Mouse (Mus musculus): ENCODE data around the gene Echs1. TPM values are rescaled to one million over a fixed set of nuclear protein-coding genes. Genes with fewer than 3 reads are reported as not detected.
"Not testable (repeated sequence)": the region's sequence is repeated elsewhere in the genome, so short reads cannot be mapped to it uniquely, and the experiment has no call there.

The Echs1 gene
- polyA plus RNA-seq, 1 experiment from 2014 or later: 107 TPM

DNA sequence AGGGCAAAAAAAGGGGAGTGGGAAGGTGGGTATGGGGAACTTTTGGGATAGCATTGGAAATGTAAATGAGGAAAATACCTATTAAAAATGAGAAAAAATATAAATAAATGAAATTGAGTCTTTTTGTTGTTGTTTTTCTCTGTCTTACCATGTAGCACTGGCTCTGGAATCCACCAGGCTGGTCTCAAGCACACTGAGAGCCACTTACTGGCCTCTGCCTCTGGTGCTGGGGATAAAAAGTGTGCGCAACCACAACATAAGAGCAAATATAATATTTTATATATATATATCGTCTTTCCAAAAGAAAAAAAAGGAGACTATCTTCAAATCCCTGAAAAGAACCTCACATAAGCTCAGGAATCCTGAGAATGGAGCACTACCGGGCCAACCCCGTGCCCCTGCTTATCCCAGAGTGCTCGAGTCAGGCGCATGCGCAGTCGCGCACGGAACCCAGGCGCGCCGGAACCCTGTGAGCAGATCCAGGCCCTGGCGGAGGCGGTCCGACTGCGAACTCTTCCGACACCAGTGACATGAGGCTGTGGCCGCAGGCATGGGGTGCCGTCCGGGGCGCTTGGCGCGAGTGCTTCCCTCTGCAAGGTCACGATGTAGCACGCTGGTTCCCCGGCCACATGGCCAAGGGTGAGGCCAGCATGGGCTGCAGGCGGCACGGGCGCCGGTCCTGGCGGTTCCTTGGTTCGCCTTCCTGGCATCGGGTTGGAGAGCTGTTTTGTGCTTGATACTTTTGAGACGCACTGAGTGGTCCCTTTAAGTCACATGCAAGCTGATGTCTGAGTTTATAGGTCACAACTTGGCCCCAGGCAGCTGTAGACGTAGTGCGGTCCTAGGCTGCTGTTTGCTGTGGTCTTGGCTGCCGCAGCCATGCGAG, 21.1 kb upstream of the Echs1 start, which contains the start of gene Mtg1:
TSS of gene Mtg1 (plus strand) at position 430 of the 886 bp plus-strand sequence.
- WGBS: 2% methylated on average over 39 of the region's 39 CpGs
- peak; percentile 98 for ATAC-seq

DNA sequence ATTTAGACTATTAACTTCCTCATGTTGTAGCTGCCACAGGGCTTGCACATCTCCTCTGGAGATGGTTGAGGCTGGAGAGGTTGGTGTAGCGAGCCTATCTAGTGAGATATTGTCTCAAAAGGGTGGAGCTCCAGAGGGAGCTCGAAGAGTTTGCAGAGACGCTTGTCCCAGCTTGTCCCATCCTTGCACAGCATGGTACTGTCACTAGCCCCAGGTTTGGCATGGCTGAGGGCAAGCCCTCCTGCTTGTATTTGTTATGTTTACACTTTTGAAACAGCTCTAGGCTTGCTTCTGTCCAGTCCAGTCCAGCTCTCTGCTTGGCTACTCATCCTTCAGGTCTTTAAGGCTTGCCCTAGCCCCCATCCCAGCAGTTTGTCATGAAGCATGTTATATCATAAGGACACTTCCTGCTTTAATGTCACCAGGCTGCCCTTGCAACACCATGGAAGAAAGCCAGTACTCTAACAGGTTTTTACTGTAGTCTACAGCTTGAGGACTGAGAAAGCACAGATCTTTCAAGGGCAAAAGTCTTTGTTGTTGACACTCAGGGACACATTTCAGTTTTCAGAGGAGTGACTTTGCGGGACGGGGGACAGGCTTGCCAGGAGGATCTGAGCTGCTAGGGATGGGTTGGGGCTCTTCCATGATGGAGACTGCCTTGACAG, 19.0 kb upstream of the Echs1 start:
- ATAC-seq: no peak
- Histone ChIP-seq H3K36me3 (ENCODE audit: control insufficient read depth, insufficient read depth) (no peaks in the 10 kb centered on the region), H3K9ac (replicated peaks; ENCODE audit: low read depth, low read length) (no peak overlapping the region), H3K4me1 (replicated peaks; ENCODE audit: control insufficient read depth, insufficient read depth, low read length) (peaks cover 9% of the 10 kb centered on the region), H3K4me2 (ENCODE audit: low read length) (no peak overlapping the region), H3K9me3 (ENCODE audit: control insufficient read depth, low read length) (no peaks in the 10 kb centered on the region), H3K27me3 (replicated peaks; ENCODE audit: control insufficient read depth, insufficient read depth, low read length) (no peaks in the 10 kb centered on the region), H3K27ac (ENCODE audit: low read length) (no peak overlapping the region), H3K4me3 (replicated peaks; ENCODE audit: low read length) (no peak overlapping the region)
- WGBS: 89% methylated on average over 5 of the region's 5 CpGs

More for the DNA sequence above, 21.1 kb upstream of the Echs1 start, which contains the start of gene Mtg1:
- Histone ChIP-seq H3K9ac (replicated peaks; ENCODE audit: low read depth, low read length) (peak within 1 kb of the TSS; percentile 96), H3K36me3 (ENCODE audit: control insufficient read depth, insufficient read depth) (no peaks in the 10 kb centered on the region), H3K9me3 (ENCODE audit: control insufficient read depth, low read length) (no peaks in the 10 kb centered on the region), H3K27me3 (replicated peaks; ENCODE audit: control insufficient read depth, insufficient read depth, low read length) (no peaks in the 10 kb centered on the region), H3K4me1 (replicated peaks; ENCODE audit: control insufficient read depth, insufficient read depth, low read length) (peaks cover 13% of the 10 kb centered on the region), H3K27ac (ENCODE audit: low read length) (peak within 1 kb of the TSS; percentile 78), H3K4me3 (replicated peaks; ENCODE audit: low read length) (peak within 1 kb of the TSS; percentile 95), H3K4me2 (ENCODE audit: low read length) (peak within 1 kb of the TSS; percentile 94)

DNA sequence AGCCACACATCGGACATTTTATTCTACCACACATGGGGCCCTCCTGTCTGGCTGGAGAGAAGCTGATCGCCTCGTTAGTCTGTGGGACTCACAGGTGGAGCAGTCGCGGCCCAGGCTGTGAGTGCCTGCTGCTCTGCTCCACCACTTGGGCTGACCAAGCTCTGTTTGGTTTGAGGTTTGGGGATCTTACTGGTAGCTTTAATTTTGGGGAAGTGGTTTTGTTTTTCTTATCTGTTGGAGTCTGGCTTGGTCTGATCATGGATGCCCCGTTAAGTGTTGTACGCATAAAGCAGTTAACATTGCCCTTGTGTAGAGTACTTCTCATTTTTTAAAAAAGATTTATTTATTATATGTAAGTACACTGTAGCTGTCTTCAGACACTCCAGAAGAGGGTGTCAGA, 17.8 kb upstream of the Echs1 start:
- H3K4me3 ChIP-seq (replicated peaks; ENCODE audit: low read length); H3K27ac ChIP-seq (ENCODE audit: low read length); H3K4me1 ChIP-seq (replicated peaks; ENCODE audit: control insufficient read depth, insufficient read depth, low read length); H3K9me3 ChIP-seq (ENCODE audit: control insufficient read depth, low read length); H3K4me2 ChIP-seq (ENCODE audit: low read length); ATAC-seq; H3K36me3 ChIP-seq (ENCODE audit: control insufficient read depth, insufficient read depth); H3K9ac ChIP-seq (replicated peaks; ENCODE audit: low read depth, low read length); H3K27me3 ChIP-seq (replicated peaks; ENCODE audit: control insufficient read depth, insufficient read depth, low read length): not testable (repeated sequence)
- WGBS: 96% methylated on average over 5 of the region's 7 CpGs

DNA sequence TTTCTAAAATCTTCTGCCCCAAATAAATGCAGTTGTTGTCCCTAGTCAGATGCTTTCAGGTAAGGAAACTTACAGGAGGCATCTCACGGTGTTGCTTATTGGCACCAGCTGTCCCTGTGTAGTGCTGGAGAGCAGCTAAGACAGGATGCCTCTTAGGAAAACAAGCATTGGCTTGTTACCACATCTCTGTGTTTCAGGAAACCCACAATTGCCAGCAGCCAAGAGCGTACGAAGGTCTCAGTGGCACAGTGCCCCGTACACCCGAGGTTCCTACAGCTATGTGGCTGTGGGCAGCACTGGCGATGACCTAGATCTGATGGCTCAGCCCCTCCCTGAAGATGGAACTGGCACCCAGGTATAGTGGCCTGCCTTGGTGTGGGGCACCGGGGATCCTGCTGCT, 15.9 kb upstream of the Echs1 start:
- not testable (repeated sequence) for H3K9me3 ChIP-seq (ENCODE audit: control insufficient read depth, low read length); H3K9ac ChIP-seq (replicated peaks; ENCODE audit: low read depth, low read length); H3K4me1 ChIP-seq (replicated peaks; ENCODE audit: control insufficient read depth, insufficient read depth, low read length); H3K27me3 ChIP-seq (replicated peaks; ENCODE audit: control insufficient read depth, insufficient read depth, low read length); H3K4me2 ChIP-seq (ENCODE audit: low read length); H3K27ac ChIP-seq (ENCODE audit: low read length); ATAC-seq; H3K36me3 ChIP-seq (ENCODE audit: control insufficient read depth, insufficient read depth); H3K4me3 ChIP-seq (replicated peaks; ENCODE audit: low read length)
- WGBS: 94% methylated on average over 7 of the region's 7 CpGs

DNA sequence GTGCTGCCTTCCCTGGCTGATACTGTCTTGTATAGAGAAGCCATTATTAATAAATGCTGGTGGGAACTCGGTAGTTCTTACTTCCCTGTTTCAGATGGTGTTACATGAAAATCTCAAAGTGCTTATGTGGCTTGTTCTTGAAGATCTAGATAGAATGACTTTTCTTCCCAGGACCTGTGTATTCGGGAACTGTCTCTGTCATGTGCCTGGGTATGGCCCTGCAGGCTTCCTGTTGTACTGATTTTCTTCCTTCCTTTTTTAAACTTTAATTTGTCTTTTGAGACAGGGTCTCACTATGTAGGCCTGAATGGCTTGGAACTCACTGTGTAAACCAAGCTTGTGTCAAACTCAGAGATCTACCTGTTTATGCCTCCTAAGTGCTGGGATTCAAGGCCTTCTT, 11.6 kb upstream of the Echs1 start:
- WGBS: 88% methylated on average over 2 of the region's 2 CpGs
- Histone ChIP-seq H3K4me1 (replicated peaks; ENCODE audit: control insufficient read depth, insufficient read depth, low read length) (peaks cover 6% of the 10 kb centered on the region), H3K27ac (ENCODE audit: low read length) (no peak overlapping the region), H3K4me3 (replicated peaks; ENCODE audit: low read length) (no peak overlapping the region), H3K4me2 (ENCODE audit: low read length) (no peak overlapping the region), H3K36me3 (ENCODE audit: control insufficient read depth, insufficient read depth) (no peaks in the 10 kb centered on the region), H3K27me3 (replicated peaks; ENCODE audit: control insufficient read depth, insufficient read depth, low read length) (no peaks in the 10 kb centered on the region), H3K9ac (replicated peaks; ENCODE audit: low read depth, low read length) (no peak overlapping the region), H3K9me3 (ENCODE audit: control insufficient read depth, low read length) (no peaks in the 10 kb centered on the region)
- ATAC-seq: no peak

DNA sequence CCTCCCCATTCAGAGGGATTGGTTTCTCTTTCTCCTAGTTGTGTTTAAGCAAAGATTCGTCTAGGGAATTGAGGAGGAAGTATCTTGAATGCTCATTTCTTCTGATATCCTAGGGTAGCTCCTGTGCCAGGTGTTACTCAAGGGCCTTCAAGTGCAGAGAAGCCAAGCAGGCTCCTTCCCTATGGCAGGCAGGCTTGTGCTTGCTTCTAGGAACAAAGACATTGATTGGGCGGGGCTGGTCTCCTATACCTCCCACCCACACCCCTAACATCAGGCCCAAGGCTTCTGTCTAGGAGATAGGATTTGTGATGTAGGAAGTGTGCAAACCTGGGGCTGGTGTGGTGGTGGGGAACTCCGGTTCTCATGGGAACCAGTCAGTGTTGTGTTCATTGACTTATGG, 10.7 kb upstream of the Echs1 start:
- Histone ChIP-seq H3K36me3 (ENCODE audit: control insufficient read depth, insufficient read depth) (no peaks in the 10 kb centered on the region), H3K9ac (replicated peaks; ENCODE audit: low read depth, low read length) (no peak overlapping the region), H3K9me3 (ENCODE audit: control insufficient read depth, low read length) (no peaks in the 10 kb centered on the region), H3K27ac (ENCODE audit: low read length) (no peak overlapping the region), H3K27me3 (replicated peaks; ENCODE audit: control insufficient read depth, insufficient read depth, low read length) (no peaks in the 10 kb centered on the region), H3K4me3 (replicated peaks; ENCODE audit: low read length) (no peak overlapping the region), H3K4me1 (replicated peaks; ENCODE audit: control insufficient read depth, insufficient read depth, low read length) (peaks cover 6% of the 10 kb centered on the region), H3K4me2 (ENCODE audit: low read length) (no peak overlapping the region)
- ATAC-seq: no peak
- 93% methylated on average over 3 of the region's 3 CpGs for whole genome bisulfite sequencing

DNA sequence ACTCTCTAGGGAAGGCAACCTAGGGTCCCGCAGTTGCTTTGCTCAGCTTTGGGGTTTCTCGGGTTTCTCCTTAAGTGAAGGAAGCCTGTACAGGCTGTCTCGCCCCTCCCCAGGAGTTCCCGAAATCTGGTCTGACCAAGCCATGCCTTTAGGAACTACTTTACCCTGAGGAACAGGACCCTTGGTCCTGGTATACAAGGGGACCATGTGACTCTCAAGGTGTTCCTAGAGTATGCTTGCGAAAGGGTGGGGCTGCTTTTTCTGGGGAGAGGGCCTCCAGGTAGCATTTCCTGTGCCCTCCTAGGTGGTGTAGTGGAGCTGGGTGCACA, 9.7 kb upstream of the Echs1 start:
- 0 out of 2 replicates have a peak, but pooled peaks have one; percentile 2 for ATAC-seq
- peak overlapping the region; percentile 78 for H3K9ac ChIP-seq (replicated peaks; ENCODE audit: low read depth, low read length)
- 11% methylated on average over 5 of the region's 5 CpGs for WGBS

DNA sequence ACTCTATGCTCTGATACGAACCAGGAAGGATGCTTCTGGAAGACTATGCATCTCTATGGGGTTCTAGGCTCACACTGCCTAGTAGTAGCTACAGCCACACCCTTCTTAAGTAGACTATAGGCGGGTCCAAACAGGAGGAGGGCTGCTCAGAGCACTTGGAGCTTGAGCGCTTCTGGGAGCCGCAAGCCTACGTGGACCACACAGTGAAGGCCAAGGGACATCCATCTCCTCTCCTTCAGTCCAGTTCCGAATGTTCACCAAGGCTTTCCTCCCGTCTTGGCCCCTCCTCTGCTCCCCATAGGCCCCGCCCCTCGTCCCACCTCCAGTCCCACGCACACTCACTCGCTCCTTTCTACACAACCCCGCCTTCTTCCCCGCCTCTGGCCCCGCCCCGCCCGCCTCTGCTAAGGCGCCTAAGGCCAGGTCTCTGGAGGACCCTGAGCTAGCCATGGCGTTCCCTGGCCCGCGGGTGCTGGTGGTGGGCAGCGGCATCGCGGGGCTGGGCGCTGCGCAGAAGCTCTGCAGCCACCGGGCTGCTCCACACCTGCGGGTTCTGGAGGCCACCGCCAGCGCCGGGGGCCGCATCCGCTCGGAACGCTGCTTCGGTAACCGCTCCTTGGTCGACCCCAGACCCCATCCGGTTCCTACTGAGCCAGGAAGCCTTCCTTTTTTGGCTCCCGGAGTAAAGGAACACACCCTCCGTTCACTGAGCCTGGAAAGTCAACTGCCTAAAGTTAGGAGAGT, 9.2 kb upstream of the Echs1 start:
- H3K4me2 ChIP-seq (ENCODE audit: low read length): peak overlapping the region; percentile 78
- H3K9me3 ChIP-seq (ENCODE audit: control insufficient read depth, low read length): no peaks in the 10 kb centered on the region
- peak overlapping the region; percentile 78 for H3K9ac ChIP-seq (replicated peaks; ENCODE audit: low read depth, low read length)
- peaks cover 6% of the 10 kb centered on the region for H3K4me1 ChIP-seq (replicated peaks; ENCODE audit: control insufficient read depth, insufficient read depth, low read length)
- H3K27me3 ChIP-seq (replicated peaks; ENCODE audit: control insufficient read depth, insufficient read depth, low read length): no peaks in the 10 kb centered on the region
- 1% methylated on average over 40 of the region's 40 CpGs for WGBS
- H3K4me3 ChIP-seq (replicated peaks; ENCODE audit: low read length): peak overlapping the region; percentile 66
- H3K36me3 ChIP-seq (ENCODE audit: control insufficient read depth, insufficient read depth): no peaks in the 10 kb centered on the region
- H3K27ac ChIP-seq (ENCODE audit: low read length): no peak overlapping the region
- ATAC-seq: peak; percentile 97

More for the DNA sequence above, 9.7 kb upstream of the Echs1 start:
- Histone ChIP-seq H3K27ac (ENCODE audit: low read length) (no peak overlapping the region), H3K36me3 (ENCODE audit: control insufficient read depth, insufficient read depth) (no peaks in the 10 kb centered on the region), H3K9me3 (ENCODE audit: control insufficient read depth, low read length) (no peaks in the 10 kb centered on the region), H3K4me2 (ENCODE audit: low read length) (peak overlapping the region; percentile 78), H3K27me3 (replicated peaks; ENCODE audit: control insufficient read depth, insufficient read depth, low read length) (no peaks in the 10 kb centered on the region), H3K4me1 (replicated peaks; ENCODE audit: control insufficient read depth, insufficient read depth, low read length) (peaks cover 6% of the 10 kb centered on the region), H3K4me3 (replicated peaks; ENCODE audit: low read length) (peak overlapping the region; percentile 66)

DNA sequence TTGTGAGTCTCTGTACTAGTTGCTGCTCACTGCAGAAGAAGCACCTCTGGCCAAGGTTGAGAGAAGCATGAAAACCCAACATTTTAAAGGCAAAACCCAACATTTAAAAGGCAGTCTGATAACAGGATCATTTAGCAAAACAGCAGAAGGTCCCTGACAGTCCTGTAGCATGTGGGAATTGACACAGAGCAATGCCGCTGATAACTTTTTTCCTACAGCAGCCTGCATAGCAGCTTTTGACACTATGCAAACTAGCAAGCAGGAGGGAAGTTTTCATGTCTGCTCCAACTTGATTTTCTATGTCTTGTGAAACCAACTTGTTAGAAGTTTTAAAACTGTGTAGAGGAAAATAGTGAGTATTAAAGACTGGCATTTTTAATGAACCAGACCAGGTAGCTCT, 8.1 kb upstream of the Echs1 start:
- H3K4me3 ChIP-seq (replicated peaks; ENCODE audit: low read length): no peak overlapping the region
- no peaks in the 10 kb centered on the region for H3K9me3 ChIP-seq (ENCODE audit: control insufficient read depth, low read length)
- WGBS: 97% methylated on average over 1 of the region's 1 CpGs
- no peak overlapping the region for H3K4me2 ChIP-seq (ENCODE audit: low read length)
- no peaks in the 10 kb centered on the region for H3K36me3 ChIP-seq (ENCODE audit: control insufficient read depth, insufficient read depth)
- no peaks in the 10 kb centered on the region for H3K27me3 ChIP-seq (replicated peaks; ENCODE audit: control insufficient read depth, insufficient read depth, low read length)
- H3K9ac ChIP-seq (replicated peaks; ENCODE audit: low read depth, low read length): no peak overlapping the region
- H3K27ac ChIP-seq (ENCODE audit: low read length): no peak overlapping the region
- no peak for ATAC-seq
- peaks cover 6% of the 10 kb centered on the region for H3K4me1 ChIP-seq (replicated peaks; ENCODE audit: control insufficient read depth, insufficient read depth, low read length)

All from forebrain, embryonic 16.5 days (tissue).